Mouse (Mus musculus) limb, embryonic 14.5 days (tissue): Measurements from ENCODE around the gene Gm17728. TPM values are rescaled to one million over a fixed set of nuclear protein-coding genes. Genes with fewer than 3 reads are reported as not detected.

Experiments used
- ATAC-seq: fragments of 200-750 bp; cut with Nextera tagmentation; 2 replicates; pipeline ENCODE4 v1.8.0; 2017; ENCODE audit warnings: low read depth, moderate number of reproducible peaks, moderate TSS enrichment; ENCODE audit not compliant: low FRiP score
- DNase-seq: peaks from one replicate; pipeline ENCODE4 v3.0.0-alpha.2; 2015; ENCODE audit warnings: low spot score
- H3K27ac ChIP-seq: fragments of 300-500 bp; sonication (generic); replicated peaks from 2 replicates; pipeline ENCODE4 v1.5.1; 2014; ENCODE audit warnings: low read depth, mild to moderate bottlenecking, low read length, moderate library complexity, mixed read lengths
- H3K27me3 ChIP-seq: fragments of 300-500 bp; sonication (generic); 2 replicates; pipeline ENCODE4 v1.6.1; 2014; ENCODE audit warnings: low read length, mixed read lengths; ENCODE audit not compliant: control insufficient read depth, insufficient read depth
- H3K36me3 ChIP-seq: fragments of 300-500 bp; sonication (generic); 2 replicates; pipeline ENCODE4 v1.6.1; 2014; ENCODE audit warnings: mild to moderate bottlenecking, low read length, moderate library complexity, mixed read lengths; ENCODE audit not compliant: control insufficient read depth, insufficient read depth
- H3K4me1 ChIP-seq: fragments of 300-500 bp; sonication (generic); 2 replicates; pipeline ENCODE4 v1.6.1; 2014; ENCODE audit warnings: antibody characterized with exemption, low read length, mixed read lengths; ENCODE audit not compliant: control insufficient read depth, insufficient read depth
- H3K4me2 ChIP-seq: fragments of 300-500 bp; sonication (generic); replicated peaks from 2 replicates; pipeline ENCODE4 v1.6.1; 2014; ENCODE audit warnings: low read depth, mild to moderate bottlenecking, low read length, moderate library complexity; ENCODE audit not compliant: severe bottlenecking
- H3K4me3 ChIP-seq: fragments of 300-500 bp; sonication (generic); replicated peaks from 2 replicates; pipeline ENCODE4 v1.5.1; 2014; ENCODE audit warnings: low read length
- H3K9ac ChIP-seq: fragments of 300-500 bp; sonication (generic); 2 replicates; pipeline ENCODE4 v1.6.1; 2014; ENCODE audit warnings: mild to moderate bottlenecking, low read depth, low read length, moderate library complexity; ENCODE audit not compliant: severe bottlenecking
- H3K9me3 ChIP-seq: fragments of 300-500 bp; sonication (generic); 2 replicates; pipeline ENCODE4 v1.6.1; 2016; ENCODE audit warnings: low read length; ENCODE audit not compliant: control insufficient read depth
- POLR2A ChIP-seq: fragments of 200-500 bp; IDR thresholded peaks from 2 replicates; pipeline ENCODE4 v1.8.0; 2012; ENCODE audit warnings: inconsistent platforms, mild to moderate bottlenecking, moderate library complexity, borderline replicate concordance; ENCODE audit not compliant: insufficient read depth, insufficient read length; ENCODE audit errors: extremely low read depth
- WGBS: fragments of 180-500 bp; shearing (Covaris S2); extraction: QIAGEN DNeasy Blood & Tissue Kit; methylation state at CpG from one replicate; pipeline ENCODE4 v1.1.7; 2014; 5-methylcytosine and 5-hydroxymethylcytosine counted together
- polyA plus RNA-seq, 2 experiments: library from polyadenylated mRNA; depleted of rRNA in 1 of 2; stranded (reverse) in 1 of 2; unstranded in 1 of 2; fragments of >200 nt; fragmentation: Nextera tagmentation in 1 of 2; extraction: Ambion mirVana in 1 of 2; gene quantifications; 2 replicates each; pipeline versions ENCODE4 v1.2.1 to v1.2.3; 2012 to 2014

Gm17728 gene
- polyA plus RNA-seq, 2 experiments = not detected

DNA sequence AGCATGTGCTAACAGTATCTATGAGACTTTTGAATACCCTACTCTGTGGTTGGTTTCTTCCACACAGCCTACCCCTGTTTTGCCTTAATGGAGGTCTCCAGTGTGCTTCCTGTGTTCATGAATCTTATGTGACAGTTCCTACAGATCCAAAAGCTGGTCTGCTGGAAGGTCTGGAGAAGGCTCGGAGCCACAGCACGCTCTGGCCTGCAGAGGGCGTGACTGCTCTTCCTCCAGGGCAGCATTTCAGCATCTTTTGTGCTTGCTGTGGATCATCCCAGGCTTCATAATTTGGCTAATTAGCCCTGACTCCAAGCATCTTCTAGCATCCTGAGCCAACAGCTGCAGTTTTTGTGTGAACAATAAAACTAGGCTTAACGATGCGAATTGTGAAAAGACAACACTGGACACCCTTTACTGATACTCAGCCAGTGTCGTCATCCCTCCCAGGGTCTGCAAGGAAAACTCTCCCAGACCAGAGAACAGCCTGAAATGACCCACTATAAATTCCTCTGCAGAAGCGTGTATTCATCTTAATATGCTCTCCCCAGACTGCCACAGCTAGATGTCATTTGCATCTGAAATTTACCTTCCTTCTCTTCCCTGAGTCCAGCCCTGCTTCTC, 6.6 kb downstream of the Gm17728 start:
- Histone ChIP-seq H3K4me3 (no peak overlapping the region), H3K9ac (no peak overlapping the region), H3K9me3 (no peaks in the 10 kb centered on the region), H3K4me1 (no peaks in the 10 kb centered on the region), H3K27ac (no peak overlapping the region), H3K4me2 (no peak overlapping the region), H3K27me3 (no peaks in the 10 kb centered on the region), H3K36me3 (no peaks in the 10 kb centered on the region)
- 52% methylated on average over 7 of the region's 7 CpGs for WGBS
- ATAC-seq = no peak
- TF ChIP-seq POLR2A = no peak
- no peak for DNase-seq

- Histone ChIP-seq H3K4me2 (no peak overlapping the region), H3K27me3 (no peaks in the 10 kb centered on the region), H3K36me3 (no peaks in the 10 kb centered on the region), H3K9me3 (no peaks in the 10 kb centered on the region), H3K4me1 (no peaks in the 10 kb centered on the region), H3K27ac (no peak overlapping the region), H3K4me3 (no peak overlapping the region), H3K9ac (no peak overlapping the region)
- no peak for TF ChIP-seq POLR2A
- ATAC-seq (no peak), DNase-seq (no peak)
- 71% methylated on average over 4 of the region's 4 CpGs for whole genome bisulfite sequencing
Observed at GRCm38 (mm10) chr17:9439997-9440655, 18.3 kb downstream of the Gm17728 start.

GRCm38 (mm10) chr17:9456406-9456805, 34.5 kb downstream of the Gm17728 start:
- DNase-seq (no peak), ATAC-seq (no peak)
- Histone ChIP-seq H3K9ac (no peak overlapping the region), H3K4me3 (no peak overlapping the region), H3K4me1 (no peaks in the 10 kb centered on the region), H3K9me3 (no peaks in the 10 kb centered on the region), H3K36me3 (no peaks in the 10 kb centered on the region), H3K4me2 (no peak overlapping the region), H3K27me3 (no peaks in the 10 kb centered on the region), H3K27ac (no peak overlapping the region)
- 85% methylated on average over 5 of the region's 5 CpGs for WGBS
- no peak for TF ChIP-seq POLR2A

- Histone ChIP-seq H3K4me3 (no peak overlapping the region), H3K9ac (no peak overlapping the region), H3K9me3 (no peaks in the 10 kb centered on the region), H3K36me3 (no peaks in the 10 kb centered on the region), H3K27me3 (no peaks in the 10 kb centered on the region), H3K4me1 (no peaks in the 10 kb centered on the region), H3K4me2 (no peak overlapping the region), H3K27ac (no peak overlapping the region)
- WGBS = 77% methylated on average over 2 of the region's 2 CpGs
- DNase-seq (no peak), ATAC-seq (no peak)
- TF ChIP-seq POLR2A = no peak
Observed at GRCm38 (mm10) chr17:9460904-9461303, 39.0 kb downstream of the Gm17728 start.

Other genes with a start within 250 kb of the Gm17728 start
- not detected in 2 replicates for gene Pabpc6, start 247.7 kb downstream of the Gm17728 start, polyA plus RNA-seq (2012; rRNA removed)
- not detected in 2 replicates for gene Pabpc6, start 247.7 kb downstream of the Gm17728 start, polyA plus RNA-seq (2014; fragmentation: Nextera tagmentation; extraction: Ambion mirVana)